Mouse (Mus musculus) liver, postnatal 0 days (tissue): Measurements from ENCODE around the gene Dctn2. TPM values are rescaled to one million over a fixed set of nuclear protein-coding genes. Genes with fewer than 3 reads are reported as not detected.

Experiments
- ATAC-seq: fragments of 200-750 bp; cut with Nextera tagmentation; 2 replicates; pipeline ENCODE4 v1.8.0; 2017; ENCODE audit warnings: mild to moderate bottlenecking, moderate library complexity
- DNase-seq: peaks from one replicate; pipeline ENCODE4 v3.0.0-alpha.2; 2016
- H3K27ac ChIP-seq: fragments of 300-500 bp; sonication (generic); 2 replicates; pipeline ENCODE4 v1.5.1; 2014; ENCODE audit warnings: antibody characterized with exemption, moderate library complexity, mild to moderate bottlenecking, low read depth
- H3K27me3 ChIP-seq: fragments of 300-500 bp; sonication (generic); 2 replicates; pipeline ENCODE4 v1.6.1; 2014; ENCODE audit warnings: low read length, control low read depth, mixed read lengths; ENCODE audit not compliant: insufficient read depth
- H3K36me3 ChIP-seq: fragments of 300-500 bp; sonication (generic); replicated peaks from 2 replicates; pipeline ENCODE4 v1.6.1; 2014; ENCODE audit warnings: mild to moderate bottlenecking, control low read depth, low read length, moderate library complexity, mixed read lengths; ENCODE audit not compliant: insufficient read depth
- H3K4me1 ChIP-seq: fragments of 300-500 bp; sonication (generic); 2 replicates; pipeline ENCODE4 v1.6.1; 2014; ENCODE audit warnings: antibody characterized with exemption, mild to moderate bottlenecking, control low read depth; ENCODE audit not compliant: insufficient read depth
- H3K4me2 ChIP-seq: fragments of 300-500 bp; sonication (generic); 2 replicates; pipeline ENCODE4 v1.6.1; 2014; ENCODE audit warnings: low read depth, mild to moderate bottlenecking, low read length, moderate library complexity, mixed read lengths
- H3K4me3 ChIP-seq: fragments of 300-500 bp; sonication (generic); 2 replicates; pipeline ENCODE4 v1.5.1; 2014; ENCODE audit warnings: low read depth, low read length
- H3K9ac ChIP-seq: fragments of 300-500 bp; sonication (generic); replicated peaks from 2 replicates; pipeline ENCODE4 v1.6.1; 2014; ENCODE audit warnings: mild to moderate bottlenecking, moderate library complexity
- H3K9me3 ChIP-seq: fragments of 300-500 bp; sonication (generic); 2 replicates; pipeline ENCODE4 v1.6.1; 2016; ENCODE audit warnings: mild to moderate bottlenecking, control low read depth, low read length, mixed read lengths
- CTCF ChIP-seq: sonication (generic); IDR thresholded peaks from 2 replicates; pipeline ENCODE4 v1.5.1; 2016; ENCODE audit warnings: antibody characterized with exemption, low read depth
- EP300 ChIP-seq: IDR thresholded peaks from 2 replicates; pipeline ENCODE4 v1.6.1; 2016; ENCODE audit warnings: antibody characterized with exemption, low read depth, mild to moderate bottlenecking
- WGBS: fragments of 180-500 bp; shearing (Covaris S2); extraction: QIAGEN DNeasy Blood & Tissue Kit; methylation state at CpG from one replicate; pipeline ENCODE4 v1.1.7; 2014; ENCODE audit not compliant: insufficient replicate concordance; 5-methylcytosine and 5-hydroxymethylcytosine counted together
- polyA plus RNA-seq: library from polyadenylated mRNA; unstranded; fragments of >200 nt; fragmentation: Nextera tagmentation; extraction: Ambion mirVana; gene quantifications from 2 replicates; pipeline ENCODE4 v1.2.1, GENCODE M21; 2015

Dctn2 gene
- polyA plus RNA-seq, 1 experiment from 2014 or later: 65.3 TPM

DNA sequence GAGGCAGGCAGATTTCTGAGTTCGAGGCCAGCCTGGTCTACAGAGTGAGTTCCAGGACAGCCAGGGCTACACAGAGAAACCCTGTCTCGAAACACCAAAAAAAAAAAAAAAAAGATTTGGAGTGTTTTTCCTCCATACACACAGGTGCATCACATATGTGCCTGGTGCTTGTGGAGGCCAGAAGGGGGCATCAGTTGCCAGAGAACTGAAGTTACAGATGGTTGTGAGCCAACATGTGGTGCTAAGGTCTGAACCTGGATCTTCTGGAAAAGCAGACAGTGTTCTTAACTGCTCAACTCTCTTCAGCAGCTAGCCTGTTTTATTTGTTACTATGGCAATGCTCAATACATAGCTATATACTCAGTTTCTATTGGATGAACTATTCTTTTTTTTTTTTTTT is 13.6 kb downstream of the Dctn2 start:
- Histone ChIP-seq H3K36me3 (peaks cover 87% of the 10 kb centered on the region), H3K9ac (no peak overlapping the region), H3K27ac (no peak overlapping the region), H3K4me1 (no peaks in the 10 kb centered on the region), H3K27me3 (no peaks in the 10 kb centered on the region), H3K9me3 (no peaks in the 10 kb centered on the region), H3K4me3 (no peak overlapping the region), H3K4me2 (no peak overlapping the region)
- 83% methylated on average over 1 of the region's 2 CpGs for WGBS
- TF ChIP-seq CTCF: peak; percentile 42
- no peak for TF ChIP-seq EP300
- DNase-seq: no peak
- ATAC-seq: no peak

DNA sequence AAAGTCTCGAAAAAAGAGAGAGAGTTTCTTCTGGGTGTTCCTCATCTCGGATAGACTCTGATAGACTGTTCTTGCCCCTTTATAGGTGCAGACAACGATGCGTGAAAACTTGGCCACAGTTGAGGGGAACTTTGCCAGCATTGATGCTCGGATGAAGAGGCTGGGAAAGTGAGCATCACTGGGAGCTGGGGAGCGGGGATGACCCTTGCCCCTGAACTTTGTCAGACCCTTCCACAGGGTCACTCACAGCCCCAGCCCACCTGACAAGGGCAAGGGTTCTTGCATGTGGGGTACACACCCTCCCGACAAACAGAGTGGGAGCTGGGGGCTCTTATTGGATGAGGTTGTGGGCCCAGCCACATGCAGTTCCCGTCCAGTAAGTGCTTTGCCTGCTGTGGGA is 15.1 kb downstream of the Dctn2 start:
- Histone ChIP-seq H3K27me3 (no peaks in the 10 kb centered on the region), H3K4me1 (peaks cover 3% of the 10 kb centered on the region), H3K9me3 (no peaks in the 10 kb centered on the region), H3K4me3 (no peak overlapping the region), H3K9ac (no peak overlapping the region), H3K36me3 (peaks cover 89% of the 10 kb centered on the region), H3K27ac (no peak overlapping the region), H3K4me2 (no peak overlapping the region)
- ATAC-seq (no peak), DNase-seq (no peak)
- no peak for TF ChIP-seq CTCF
- no peak for TF ChIP-seq EP300
- WGBS: 79% methylated on average over 8 of the region's 8 CpGs

DNA sequence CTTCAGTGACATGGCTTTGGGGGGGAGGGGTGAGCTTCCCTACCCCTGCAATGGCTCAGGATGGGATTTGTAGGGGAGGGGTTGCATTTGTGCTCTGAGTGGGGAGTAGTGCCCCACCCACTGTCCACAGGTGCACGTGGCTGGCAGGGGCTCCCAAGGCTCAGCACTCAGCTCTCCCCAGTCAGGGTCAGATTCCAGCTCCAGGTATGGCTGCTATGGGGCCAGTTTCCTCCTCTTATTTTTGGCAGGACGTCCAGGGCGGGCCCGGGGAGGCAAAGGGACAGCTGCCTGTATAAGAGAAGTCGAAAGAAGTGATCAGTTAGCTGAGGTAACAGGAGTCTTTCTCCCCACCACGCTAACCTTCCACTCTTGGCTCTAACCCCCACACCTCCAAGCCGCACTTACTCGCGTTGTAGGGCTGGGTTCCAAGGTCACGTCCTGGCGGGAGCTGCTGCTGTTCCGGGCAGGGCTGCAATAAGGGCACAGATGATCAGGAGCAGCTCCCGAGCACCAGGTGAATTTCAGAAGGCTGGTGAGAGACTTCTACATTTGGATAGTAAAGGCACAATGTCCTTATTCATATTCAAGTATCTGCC is 16.6 kb downstream of the Dctn2 start:
- Histone ChIP-seq H3K9ac (no peak overlapping the region), H3K27ac (no peak overlapping the region), H3K4me2 (no peak overlapping the region), H3K27me3 (no peaks in the 10 kb centered on the region), H3K36me3 (peaks cover 87% of the 10 kb centered on the region), H3K4me3 (no peak overlapping the region), H3K9me3 (no peaks in the 10 kb centered on the region), H3K4me1 (peaks cover 17% of the 10 kb centered on the region)
- WGBS: 64% methylated on average over 13 of the region's 13 CpGs
- TF ChIP-seq CTCF: no peak
- DNase-seq: no peak
- no peak for ATAC-seq

DNA sequence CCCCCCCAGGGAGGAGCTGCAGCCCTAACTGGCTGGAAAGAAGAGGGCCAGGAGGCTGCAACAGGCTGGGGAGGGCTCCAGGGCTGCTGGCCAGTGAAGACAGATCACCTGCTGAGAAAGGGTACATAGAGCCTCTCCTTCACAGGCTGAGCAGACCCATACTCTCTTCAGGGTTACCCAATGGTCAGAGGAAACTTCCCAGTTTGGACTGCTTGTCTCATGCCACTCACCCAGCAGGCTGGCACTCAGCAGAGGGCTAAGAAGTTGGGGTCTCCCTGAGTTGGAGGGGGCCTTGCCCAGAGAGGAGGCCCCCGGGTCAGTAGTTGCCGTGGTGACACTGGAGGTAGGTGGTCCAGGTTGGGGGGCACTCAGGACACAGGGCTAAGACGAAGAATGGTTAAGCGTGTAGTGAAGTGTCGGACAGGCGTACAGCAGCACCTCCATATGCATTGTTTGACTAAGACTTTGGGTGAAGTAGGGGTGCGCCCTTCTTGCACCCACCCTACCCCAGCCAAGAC is 18.0 kb downstream of the Dctn2 start:
- Histone ChIP-seq H3K27ac (no peak overlapping the region), H3K9ac (no peak overlapping the region), H3K4me1 (peaks cover 19% of the 10 kb centered on the region), H3K9me3 (no peaks in the 10 kb centered on the region), H3K27me3 (no peaks in the 10 kb centered on the region), H3K4me2 (no peak overlapping the region), H3K36me3 (peaks cover 77% of the 10 kb centered on the region), H3K4me3 (no peak overlapping the region)
- TF ChIP-seq CTCF: no peak
- TF ChIP-seq EP300: no peak
- DNase-seq: no peak
- WGBS: 95% methylated on average over 7 of the region's 7 CpGs
- no peak for ATAC-seq

DNA sequence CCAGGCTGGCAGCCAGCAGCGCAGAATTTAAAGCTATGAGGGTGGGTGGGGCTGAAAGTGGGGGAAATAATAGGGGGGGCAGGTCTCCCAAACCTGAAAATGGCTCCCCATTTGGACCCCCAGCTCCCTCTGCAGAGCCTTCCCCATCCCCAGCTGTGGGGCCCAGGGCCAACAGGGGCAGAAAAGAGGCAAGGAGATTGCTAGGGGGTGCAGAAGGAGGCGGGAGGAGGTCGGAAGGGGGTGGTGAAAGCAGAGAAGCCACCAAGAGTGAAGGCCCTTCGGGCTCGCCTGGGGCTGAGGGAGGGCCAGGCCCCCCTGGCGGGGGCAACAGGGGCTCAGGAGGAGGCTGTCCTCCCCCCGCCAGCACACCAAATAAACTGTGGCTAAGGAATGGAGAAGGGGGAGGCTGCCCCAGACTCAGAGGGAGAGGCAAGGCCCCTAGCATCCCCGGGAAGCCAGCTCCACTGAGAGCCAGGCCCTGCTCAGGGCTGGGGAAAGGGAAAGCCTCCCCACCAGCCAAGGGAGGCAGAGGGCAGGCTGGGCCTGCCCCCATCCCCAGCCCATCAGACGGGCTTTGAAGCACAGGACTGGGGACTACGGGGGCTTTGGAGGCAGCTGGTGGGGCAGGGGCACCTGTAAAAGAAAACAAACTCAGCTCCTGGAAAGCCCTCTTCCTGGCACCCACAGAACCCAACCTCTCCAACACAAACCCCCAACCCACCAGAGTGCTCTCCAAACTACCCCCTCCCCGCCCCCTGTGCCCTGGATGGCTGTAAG is 18.7 kb downstream of the Dctn2 start:
- Histone ChIP-seq H3K4me1 (peaks cover 23% of the 10 kb centered on the region), H3K36me3 (peaks cover 71% of the 10 kb centered on the region), H3K27me3 (no peaks in the 10 kb centered on the region), H3K4me2 (no peak overlapping the region), H3K27ac (no peak overlapping the region), H3K9ac (no peak overlapping the region), H3K9me3 (no peaks in the 10 kb centered on the region), H3K4me3 (no peak overlapping the region)
- TF ChIP-seq EP300: no peak
- no peak for TF ChIP-seq CTCF
- no peak for DNase-seq
- ATAC-seq: no peak
- 84% methylated on average over 11 of the region's 11 CpGs for WGBS

DNA sequence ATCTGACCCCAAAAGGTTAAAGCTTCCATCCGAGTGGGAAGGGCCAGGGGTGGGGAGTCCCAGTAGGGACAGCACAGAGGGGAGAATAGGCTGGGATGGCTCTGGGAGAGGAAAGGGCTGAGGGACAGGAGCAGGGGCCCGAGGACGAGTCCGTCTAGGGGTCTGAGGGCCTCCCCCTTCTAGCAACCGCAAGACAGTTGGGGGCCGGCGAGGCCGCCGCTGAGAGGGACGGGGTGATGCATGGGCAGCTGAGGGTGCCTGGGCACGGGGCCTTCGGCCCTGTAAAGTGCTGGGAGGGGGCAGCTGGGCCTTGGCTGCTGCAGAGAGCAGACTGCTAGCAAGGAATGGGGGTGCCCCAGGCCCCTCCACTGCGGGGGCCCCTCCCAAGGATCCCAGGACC is 19.5 kb downstream of the Dctn2 start:
- 71% methylated on average over 11 of the region's 13 CpGs for WGBS
- TF ChIP-seq CTCF: no peak
- no peak for TF ChIP-seq EP300
- no peak overlapping the region for H3K4me3 ChIP-seq
- H3K4me1 ChIP-seq: peaks cover 26% of the 10 kb centered on the region
- no peak overlapping the region for H3K4me2 ChIP-seq
- no peak for DNase-seq
- no peaks in the 10 kb centered on the region for H3K27me3 ChIP-seq
- no peak for ATAC-seq
- H3K9me3 ChIP-seq: no peaks in the 10 kb centered on the region
- peaks cover 65% of the 10 kb centered on the region for H3K36me3 ChIP-seq
- no peak overlapping the region for H3K9ac ChIP-seq
- H3K27ac ChIP-seq: no peak overlapping the region
